Mouse (Mus musculus) bone marrow, adult 2 months (tissue): ENCODE results near the gene Ubiad1.

ENCODE experiments used
- CTCF ChIP-seq: fragments of 200-500 bp; IDR thresholded peaks from 2 replicates; pipeline ENCODE4 v1.5.1; 2011; ENCODE audit warnings: low read length, control low read depth; ENCODE audit not compliant: control insufficient read depth, insufficient read depth
- POLR2A ChIP-seq: fragments of 200-500 bp; IDR thresholded peaks from 2 replicates; pipeline ENCODE4 v1.6.1; 2011; ENCODE audit warnings: low read depth, mild to moderate bottlenecking, control low read depth, low read length, borderline replicate concordance; ENCODE audit not compliant: control insufficient read depth

DNA sequence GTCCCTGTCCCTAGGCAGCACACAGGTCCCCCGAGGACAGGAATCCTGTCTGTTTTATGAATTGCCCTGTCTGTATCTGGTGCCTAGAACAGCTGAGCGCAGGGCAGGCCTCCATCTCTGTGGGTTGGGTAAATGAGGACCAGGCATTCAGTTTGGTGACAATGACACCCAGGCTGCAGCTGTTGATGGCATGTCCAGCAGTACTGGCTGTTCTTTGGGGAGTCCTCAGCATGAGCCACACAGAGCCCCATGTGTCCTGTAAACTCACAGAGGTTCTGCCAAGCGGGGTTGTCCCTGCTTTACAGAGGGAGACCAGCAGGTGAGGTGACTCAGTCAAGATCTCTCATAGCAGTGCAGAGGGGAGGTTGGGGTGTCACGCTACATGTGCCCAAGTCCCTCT, 47.5 kb downstream of the Ubiad1 start:
- no peak for TF ChIP-seq CTCF
- TF ChIP-seq POLR2A = no peak
